Mouse (Mus musculus): Measurements from ENCODE around the gene Kcnd2.

The Kcnd2 gene

DNA sequence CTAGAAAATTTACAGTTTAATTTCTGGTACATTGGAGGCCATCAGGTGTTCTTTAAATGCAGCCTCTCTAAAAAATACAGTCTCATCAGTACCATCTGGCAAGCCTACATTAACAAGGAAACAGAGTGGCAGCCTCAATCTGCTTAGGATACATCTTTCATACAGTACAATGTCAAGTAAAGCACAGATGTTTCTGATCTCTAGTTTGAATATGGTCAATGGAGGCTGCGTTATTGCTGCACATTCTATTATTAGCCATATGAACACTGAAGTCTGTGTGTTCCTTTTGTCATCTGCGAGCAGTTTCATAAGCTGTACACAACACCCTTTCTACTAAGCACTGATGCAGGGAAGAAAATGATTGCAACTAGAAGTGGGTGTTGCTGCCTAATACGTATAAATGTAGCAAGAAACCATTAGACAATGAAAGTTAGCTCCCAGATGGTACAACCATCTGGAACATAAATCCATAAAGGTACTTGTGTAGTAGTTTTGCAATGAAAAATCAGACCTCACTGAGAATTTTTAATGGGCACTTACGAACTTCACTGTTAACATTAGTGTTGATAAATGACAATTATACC is 209.0 kb downstream of the Kcnd2 start:
- DNase-seq = no peak

DNA sequence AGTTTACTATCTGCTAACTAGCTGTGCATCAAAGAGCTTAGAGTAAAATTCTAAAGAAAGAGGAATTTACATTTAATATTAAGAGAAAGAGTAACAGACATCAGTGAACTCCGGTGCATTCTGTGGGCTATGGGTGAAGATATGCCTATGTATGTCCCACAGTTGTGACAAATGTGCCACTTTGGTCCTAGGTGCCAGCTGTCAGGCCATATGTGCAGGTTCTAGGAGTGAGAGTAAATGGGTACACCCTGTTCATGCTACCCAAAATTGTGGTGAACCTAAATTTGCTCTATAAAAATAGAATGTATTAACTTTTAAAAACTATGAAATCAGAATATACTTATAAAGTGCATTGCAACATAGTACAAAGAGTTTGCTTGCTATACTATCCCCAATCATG is 215.8 kb downstream of the Kcnd2 start:
- no peak for DNase-seq

DNA sequence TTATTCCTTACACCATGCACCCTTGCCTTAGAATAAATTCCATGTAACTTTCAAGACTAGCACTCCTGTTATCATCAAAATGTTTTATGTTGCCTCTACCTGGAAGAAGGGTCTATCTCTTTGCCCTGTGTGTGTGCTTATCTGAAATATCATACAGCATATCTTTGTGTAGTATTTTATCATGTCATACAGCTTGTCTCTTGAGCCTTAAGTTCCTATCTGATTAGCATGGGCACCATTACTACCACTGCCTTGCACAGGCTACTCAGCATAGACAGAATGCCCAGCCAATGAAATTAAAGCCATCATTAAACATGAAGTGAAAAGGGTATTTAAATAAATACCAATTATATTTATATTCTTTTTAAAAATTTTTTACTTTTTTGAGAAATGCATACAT is 249.4 kb downstream of the Kcnd2 start:
- DNase-seq = no peak

DNA sequence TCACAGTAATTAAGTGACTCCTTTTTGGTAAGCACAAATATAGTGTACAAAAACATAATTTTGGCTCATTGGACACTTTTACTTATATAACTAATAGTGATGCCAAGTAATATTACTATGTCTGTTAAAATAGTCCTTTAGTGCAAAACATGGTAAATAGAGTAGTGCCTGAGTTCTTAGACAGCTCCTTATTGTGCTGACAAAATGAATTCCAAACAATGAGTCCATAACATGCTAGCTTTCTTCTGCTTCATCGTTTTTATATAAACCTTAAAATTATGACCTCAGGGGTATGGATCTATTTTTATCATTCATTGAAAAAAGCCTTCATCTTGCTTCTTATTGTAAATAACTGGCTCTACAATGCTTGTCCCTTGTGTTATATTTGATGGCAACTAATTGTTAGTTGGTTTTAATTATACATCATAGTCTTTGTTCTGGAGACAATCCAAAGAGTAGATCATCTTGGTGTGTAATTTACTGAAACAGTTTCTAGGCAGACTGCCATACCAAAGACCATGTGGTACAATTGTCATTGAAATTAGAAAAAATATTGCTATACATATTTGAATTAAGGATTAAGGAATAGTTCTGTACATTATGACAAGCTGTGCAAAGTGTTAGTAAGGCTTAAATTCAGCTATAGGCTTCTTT is 256.7 kb downstream of the Kcnd2 start:
- DNase-seq = no peak

DNA sequence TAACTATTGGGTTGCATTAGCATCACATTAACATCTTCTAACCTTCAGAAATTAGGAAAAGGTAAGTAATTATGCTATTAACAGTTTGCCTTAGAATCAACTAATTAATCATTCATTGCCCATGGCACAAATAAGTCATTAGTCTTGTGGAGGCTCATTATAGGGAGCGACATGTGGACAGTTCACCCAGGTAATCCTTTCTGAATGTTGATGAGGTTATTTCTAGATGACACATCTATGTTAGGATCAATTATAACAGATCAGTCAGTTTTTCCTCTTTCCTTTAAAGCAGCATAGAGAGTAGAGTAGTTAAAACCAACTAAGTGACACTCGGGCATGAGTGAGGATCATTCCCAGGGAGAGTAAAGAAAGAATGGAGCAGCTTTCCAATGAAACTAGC is 267.4 kb downstream of the Kcnd2 start:
- no peak for DNase-seq

DNA sequence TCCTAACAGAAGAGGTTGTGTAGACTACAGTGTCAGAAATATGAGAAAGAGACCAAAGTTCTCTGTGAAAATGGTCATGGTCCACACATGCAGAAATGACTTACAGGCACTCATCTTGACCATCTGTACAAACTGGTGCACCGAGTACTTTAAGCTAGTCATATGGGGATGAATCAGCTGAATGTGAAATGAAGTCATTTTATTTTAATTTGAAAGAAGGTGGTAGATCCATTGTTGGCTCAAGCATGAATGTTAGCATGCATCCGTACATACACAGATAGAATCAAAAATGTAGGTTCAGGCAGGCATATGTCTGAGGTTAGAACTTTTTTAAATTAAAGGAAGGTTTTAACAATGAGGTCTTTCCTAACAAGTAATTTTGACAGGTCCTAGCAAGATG is 273.2 kb downstream of the Kcnd2 start:
- no peak for DNase-seq

DNA sequence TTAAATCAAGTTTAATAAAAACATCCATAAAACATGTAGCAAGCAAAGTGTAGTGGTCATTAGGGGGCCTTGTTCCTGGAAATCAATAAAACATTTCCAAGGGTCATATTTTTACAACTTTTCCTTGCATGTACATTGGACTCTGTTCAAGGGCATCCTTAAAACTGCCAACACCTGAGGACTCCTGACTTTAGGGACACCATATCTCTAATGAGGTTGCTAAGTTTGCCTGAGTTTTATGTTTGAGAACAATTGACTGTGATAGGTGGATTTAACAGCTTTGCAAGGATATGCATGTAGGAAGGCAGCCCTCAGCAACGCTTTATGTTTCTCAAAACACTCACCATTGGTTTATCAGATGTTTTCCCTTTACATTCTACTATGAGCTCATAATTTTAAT is 287.6 kb downstream of the Kcnd2 start:
- DNase-seq = no peak

DNA sequence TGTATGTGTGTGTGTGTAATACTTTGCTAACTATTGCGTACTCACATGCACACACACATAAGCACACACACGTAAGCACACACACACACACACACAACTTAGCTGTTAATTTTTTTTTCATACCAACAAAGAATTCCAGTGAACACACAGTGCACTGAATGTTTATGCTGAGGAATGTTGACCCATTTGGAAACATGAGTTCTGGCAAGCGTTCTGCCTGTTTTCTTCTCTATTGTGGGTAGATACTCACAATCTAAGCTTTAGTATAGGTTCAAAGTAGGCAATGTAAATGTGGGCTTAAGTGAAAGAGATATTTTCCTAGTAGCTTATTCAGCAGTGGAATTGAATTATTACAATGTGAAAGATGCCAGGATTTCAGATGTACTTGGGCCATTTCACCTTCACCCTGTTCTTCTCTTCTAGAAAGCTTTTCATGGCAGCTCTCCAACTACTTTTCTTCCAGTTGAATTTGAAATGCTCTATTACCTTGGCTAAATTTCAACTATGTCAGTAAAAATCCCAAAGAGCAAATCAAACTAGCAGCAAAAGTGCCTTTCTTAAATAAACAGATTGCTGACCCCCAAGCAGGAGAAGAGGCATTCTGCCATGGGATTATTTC is 295.4 kb downstream of the Kcnd2 start:
- no peak for DNase-seq

DNA sequence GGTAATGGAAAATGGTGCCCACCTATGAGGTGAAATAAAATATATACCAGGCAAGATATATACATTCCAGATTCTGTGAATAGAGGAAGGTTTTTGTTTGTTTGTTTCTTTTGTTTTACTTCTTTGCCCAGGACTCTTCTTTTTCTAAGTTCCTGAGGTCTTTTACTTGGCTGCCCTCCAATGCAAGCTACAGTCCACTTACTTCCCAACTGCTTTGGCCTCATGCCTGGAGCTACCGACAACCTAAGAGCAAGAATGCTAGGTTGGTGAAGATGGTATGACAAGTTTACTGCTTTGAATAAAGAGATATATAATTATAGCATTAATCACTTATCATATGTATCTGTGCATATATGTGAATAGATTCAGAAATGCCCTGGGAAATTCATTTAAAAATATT is 305.0 kb downstream of the Kcnd2 start:
- DNase-seq = no peak

DNA sequence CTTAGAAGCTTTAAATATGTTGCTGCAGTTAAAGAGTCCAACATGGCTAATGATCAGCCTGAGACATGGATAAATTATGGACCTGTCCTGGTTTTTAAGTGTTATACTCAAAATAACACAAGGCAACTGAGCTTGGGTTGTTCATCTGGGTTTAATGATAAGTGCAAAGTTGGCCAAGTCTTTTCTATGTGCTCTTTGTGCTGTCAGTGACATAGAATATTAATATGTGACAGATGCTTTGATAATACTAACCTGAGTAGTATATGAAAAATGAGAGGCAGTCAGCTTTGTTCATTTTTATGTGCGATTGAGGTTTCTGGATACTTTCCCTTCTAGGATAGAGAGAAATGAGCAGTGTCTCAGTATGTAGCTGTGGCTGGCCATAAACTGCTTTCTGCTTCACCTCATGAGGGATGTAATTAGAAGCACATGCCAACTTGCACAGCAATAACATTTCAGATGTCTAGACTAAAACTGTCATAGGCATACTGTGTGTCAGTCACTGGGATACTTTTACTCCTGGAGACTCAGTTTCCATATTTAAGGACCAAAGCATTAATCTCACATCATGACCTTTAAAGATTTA is 312.3 kb downstream of the Kcnd2 start:
- DNase-seq = no peak

DNA sequence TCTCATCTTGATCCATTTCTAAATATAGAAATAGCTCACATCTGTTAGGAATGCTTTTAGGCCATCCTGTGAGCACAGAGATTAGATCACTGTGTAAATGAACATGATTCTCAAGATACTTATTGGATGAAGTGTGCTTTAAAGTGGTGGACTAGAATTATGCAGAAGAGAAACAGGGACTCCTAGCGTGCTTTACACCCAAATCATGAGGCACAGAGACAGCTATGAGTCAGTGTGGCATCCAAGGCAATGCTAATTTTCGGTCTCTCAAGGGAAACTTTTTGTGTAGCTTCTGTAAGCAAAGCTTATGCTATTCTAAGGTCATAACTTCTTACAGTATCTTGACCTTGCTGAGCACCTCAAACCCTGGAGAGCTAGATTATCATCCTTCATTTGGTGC is 318.7 kb downstream of the Kcnd2 start:
- no peak for DNase-seq

DNA sequence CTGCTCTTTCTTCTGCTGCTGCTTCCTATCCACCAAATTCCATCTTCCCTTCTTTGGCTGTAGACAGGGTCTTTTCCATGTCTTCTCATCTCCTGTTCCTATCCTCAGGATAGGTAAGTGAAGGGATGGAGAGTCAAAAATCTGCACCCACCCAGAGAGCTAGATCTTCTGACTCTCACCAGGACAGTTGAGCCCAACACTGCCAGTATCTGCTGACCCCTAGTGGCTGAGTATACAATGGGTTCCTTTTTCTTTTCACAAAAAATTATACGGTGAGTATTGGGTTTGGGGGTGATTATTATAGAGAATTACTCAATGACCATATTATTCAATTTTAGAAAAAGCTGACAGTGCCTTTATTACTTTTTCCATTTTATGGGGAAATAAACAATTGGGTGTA is 319.5 kb downstream of the Kcnd2 start:
- no peak for DNase-seq

DNA sequence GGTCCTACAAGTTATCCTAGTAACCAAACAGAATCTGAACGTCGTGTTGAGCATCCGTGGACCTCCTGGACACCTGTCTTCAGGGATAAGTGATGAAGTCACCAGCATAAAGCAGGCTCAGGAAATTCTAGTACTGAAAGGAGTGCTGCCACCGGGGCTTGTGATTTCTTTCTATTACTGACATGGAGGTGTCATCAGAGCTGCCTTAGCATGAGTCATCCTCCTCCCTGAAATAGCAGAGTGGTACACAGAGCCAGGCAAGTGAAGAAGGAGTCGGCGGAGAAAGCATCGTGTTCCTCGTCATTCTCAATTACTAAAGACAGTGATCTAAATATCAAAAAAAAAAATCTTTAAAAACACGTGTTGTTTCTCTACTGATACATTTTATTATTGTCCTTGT is 336.2 kb downstream of the Kcnd2 start:
- no peak for DNase-seq

DNA sequence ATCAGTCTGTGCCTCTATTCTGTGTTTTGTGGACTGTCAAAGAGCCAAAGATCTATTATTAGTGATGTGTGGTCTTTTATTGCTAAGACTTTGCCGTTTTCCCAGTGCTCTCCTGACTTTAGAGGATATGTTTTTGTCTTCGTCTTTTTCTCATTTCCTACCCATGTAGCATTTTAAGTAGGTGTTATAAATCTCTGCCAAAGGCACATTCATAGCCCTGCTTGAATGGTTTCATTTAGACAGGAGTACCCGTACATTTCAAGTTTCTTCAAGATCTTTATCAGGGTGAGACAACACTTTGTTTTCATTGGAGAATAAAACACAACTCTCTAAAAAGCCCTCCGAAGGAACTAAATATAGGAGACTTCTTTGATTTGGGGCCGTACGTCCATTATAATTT is 355.7 kb downstream of the Kcnd2 start:
- no peak for DNase-seq

DNA sequence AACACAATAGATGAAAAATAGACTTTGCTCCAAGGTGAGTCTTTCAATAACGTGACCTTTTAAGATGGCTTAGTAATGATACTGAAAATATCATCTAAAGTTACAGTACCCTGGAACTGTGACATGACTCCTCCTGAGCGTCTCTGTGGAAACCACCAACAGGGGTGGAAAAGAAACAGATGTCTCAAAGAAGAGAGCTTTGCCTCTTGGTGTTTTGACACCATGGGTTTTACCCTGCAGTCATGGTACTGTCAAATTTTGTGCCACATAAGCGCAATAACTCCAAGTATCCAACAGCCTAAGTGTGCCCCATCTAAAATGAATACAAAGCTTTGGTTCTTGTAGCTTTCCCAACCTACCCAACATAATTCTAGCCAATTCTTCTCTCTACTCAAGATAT is 374.9 kb downstream of the Kcnd2 start:
- no peak for DNase-seq

DNA sequence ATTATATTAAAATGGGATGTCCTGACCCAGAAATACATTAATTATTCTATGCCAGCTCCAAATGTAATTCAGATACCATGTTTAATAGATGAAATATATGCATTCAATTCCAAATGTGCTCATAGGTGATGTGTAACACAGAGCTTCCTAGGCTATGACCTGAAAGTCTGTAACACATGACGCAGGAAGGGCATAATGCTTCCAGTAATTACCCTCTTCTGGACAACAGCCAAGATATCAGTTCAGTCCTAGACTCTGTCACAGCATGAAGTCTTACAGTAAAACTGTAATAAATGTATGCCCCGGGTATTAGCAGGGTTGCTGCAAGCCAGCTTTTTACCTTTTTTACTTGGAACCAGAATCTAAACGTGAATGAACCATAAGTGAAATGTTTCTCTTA is 382.1 kb downstream of the Kcnd2 start:
- DNase-seq = no peak

DNA sequence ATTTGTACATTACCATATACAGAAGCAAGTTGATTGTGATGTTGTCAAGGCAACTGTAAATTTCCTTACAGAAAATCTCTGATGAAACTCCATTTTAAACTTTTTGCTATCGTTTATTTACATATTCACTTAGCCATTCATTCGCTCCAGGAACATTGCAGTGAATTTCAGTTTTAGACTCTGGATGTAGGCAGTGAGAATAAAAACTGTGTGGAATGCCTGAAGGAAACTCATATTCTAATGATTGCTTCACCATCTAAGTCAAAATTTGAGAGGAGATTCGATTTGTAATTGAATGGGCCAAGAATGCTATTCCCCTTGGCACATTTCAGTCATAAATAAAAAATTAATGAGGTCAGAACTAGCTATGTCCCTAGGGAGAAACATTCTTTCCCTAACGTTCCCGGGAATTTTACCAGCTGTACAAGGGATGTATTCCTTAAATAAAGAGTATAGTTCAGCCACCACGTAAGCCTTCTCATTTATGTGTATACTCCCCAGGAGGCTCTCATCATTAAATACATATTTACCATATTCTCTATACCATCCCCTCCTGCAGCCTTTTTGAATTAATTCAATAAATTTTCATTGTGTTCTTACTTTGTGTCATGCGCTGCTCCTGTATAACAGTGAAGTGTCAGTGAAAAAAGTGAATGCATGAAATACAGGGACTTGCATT is 394.2 kb downstream of the Kcnd2 start:
- DNase-seq = no peak

DNA sequence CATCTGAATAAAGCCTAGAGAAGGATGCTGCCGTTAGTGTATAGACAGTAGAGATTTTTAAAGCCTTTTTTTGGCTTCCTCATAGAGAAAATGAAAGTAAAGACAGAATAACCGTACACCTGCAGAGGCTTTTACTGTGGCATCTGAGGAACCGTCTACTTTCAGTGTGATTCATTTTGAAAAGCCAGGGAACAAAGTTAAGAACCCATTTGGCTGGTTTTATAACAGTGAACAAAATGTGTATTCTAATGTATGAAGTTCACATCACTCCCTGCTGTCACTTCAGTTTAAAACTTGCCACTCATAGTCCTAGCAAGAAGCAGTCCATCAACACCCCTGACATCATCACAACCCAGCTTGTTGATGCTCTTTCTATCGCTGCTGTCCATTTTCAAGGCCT is 414.7 kb downstream of the Kcnd2 start:
- DNase-seq = no peak

DNA sequence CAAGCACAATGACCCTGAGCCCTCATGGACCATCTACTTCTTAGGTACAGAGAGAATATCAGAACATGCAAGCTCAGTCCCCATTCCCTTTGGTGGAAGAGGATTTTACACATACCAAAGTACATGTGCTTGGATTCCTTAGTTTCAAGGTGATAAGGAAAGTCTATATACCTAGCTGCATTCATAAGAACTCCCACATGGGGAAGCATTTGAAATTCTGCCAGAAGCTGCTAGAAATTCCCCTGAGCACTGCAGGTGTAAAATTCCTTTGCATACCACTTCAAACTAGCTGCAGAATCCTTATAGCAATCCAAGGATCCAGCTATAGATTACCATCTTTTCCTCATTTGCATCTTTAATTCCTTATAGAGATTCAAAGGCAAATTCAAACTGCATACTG is 440.4 kb downstream of the Kcnd2 start:
- peak; percentile 2 for DNase-seq

DNA sequence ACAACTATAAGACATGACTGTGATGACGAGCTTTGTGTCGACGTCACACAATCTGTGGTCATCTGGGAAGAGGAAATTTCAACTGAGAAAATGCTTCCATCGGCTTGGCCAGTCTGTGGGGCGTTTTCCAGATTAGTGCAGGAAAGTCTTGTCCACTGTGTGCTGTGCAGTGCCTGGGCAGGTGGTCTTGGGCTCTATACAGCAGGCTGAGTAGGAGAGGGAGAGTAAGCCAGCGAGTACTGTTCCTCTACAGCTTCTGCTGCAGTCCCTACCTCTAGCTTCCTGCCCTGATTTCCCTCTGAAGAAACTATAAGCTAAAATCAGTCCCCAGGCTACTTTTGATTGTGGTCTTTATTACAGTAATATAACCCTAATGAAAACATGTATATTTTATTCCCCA is 448.8 kb downstream of the Kcnd2 start:
- DNase-seq = no peak

DNA sequence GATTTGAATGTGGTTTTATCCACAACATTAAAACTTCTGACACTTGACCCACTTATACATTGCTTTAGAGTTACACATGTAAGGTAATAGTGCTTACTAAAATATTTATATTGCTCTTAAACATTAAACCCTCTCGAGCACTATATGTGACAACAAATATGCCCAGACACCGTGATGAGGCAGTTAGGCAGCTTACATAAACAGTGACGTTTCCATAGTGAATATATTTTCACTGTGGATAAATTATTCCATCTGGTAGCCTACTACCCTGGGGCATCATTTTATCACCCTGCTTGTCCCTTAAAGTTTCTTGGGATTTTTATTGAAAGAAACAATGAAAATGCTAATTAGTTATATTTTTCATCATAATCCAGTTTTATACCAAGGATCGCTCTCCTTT is 449.3 kb downstream of the Kcnd2 start:
- DNase-seq = no peak

DNA sequence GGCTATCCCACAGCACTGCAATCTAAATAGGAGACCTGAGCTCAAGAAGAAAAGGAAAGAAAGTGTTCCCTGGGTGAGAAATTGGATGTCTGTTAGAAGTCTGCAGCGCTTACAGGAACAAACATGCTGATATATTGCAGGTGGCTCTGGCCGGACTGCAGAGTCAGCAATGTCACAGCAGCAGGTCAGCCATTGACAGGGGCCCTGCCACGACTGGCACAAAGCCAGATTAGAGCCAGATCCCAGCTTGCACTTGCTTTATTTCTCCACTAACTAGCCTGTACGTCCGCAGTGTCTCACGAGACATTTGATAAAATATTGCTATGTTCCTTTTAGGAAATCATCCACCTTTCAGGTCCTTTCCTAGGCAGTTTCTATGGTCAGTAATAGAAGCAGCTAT is 468.9 kb downstream of the Kcnd2 start:
- no peak for DNase-seq

DNA sequence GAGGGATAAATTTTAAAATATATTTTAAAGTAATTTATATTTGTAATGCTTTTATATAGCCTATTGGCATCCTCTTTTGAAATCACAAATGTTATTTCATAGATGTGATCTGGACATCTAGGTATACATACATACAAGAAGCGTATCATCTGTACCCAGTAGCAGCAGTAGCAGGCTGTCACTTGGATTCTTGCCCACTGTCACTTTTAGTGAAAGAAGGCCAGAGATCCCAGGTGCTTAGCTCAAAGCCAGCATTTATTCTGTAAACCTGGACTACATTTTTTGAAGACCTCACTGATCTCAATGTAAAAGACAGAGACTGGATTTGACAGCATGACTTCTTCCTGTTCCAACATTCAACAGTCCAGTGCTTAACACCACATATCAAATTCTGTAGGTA is 471.1 kb downstream of the Kcnd2 start:
- no peak for DNase-seq

DNA sequence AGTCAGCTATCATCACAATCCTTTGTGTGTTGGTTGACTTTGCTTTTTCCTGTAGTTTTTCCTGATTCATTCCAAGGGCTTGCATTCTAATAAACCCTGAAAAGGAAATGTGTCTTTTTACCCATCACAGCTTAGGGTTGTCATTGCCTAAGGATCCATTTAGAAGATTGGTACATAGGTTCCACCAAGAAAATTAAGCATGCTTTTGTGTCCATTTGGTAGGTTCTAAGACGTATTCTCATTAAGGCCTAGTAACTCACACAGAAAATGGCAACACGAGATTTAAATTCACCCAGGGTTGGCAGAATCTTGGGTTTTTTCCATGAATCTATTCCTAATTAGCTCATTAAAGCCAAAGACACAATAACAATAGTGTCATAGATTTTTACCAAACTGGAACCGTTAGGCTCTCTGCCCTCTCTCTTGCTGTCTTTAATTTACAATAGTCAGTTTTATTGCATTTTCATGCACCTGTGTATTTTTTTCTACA is 477.6 kb downstream of the Kcnd2 start:
- DNase-seq = no peak
